Mouse (Mus musculus) limb, embryonic 11.5 days (tissue): Measurements from ENCODE around the gene Ephb3. TPM values are rescaled to one million over a fixed set of nuclear protein-coding genes. Genes with fewer than 3 reads are reported as not detected.

ENCODE experiments used
- ATAC-seq: fragments of 200-750 bp; cut with Nextera tagmentation; 2 replicates; pipeline ENCODE4 v1.8.0; 2017; ENCODE audit warnings: low read depth; ENCODE audit not compliant: insufficient number of reproducible peaks, low FRiP score, low TSS enrichment
- DNase-seq: peaks from one replicate; pipeline ENCODE4 v3.0.0-alpha.2; 2015; ENCODE audit warnings: low spot score
- H3K27ac ChIP-seq: fragments of 300-500 bp; sonication (generic); replicated peaks from 2 replicates; pipeline ENCODE4 v1.5.1; 2014; ENCODE audit warnings: low read depth, mild to moderate bottlenecking, low read length
- H3K27me3 ChIP-seq: fragments of 300-500 bp; sonication (generic); 2 replicates; pipeline ENCODE4 v1.6.1; 2014; ENCODE audit warnings: mild to moderate bottlenecking, low read length, mixed read lengths; ENCODE audit not compliant: control insufficient read depth, insufficient read depth
- H3K36me3 ChIP-seq: fragments of 300-500 bp; sonication (generic); 2 replicates; pipeline ENCODE4 v1.6.1; 2014; ENCODE audit warnings: mild to moderate bottlenecking, low read length, moderate library complexity, mixed read lengths; ENCODE audit not compliant: control insufficient read depth, insufficient read depth
- H3K4me1 ChIP-seq: fragments of 300-500 bp; sonication (generic); 2 replicates; pipeline ENCODE4 v1.6.1; 2014; ENCODE audit warnings: low read length, mixed read lengths; ENCODE audit not compliant: control insufficient read depth, insufficient read depth
- H3K4me2 ChIP-seq: fragments of 300-500 bp; sonication (generic); 2 replicates; pipeline ENCODE4 v1.6.1; 2014; ENCODE audit warnings: low read depth, mild to moderate bottlenecking, moderate library complexity; ENCODE audit not compliant: severe bottlenecking
- H3K4me3 ChIP-seq: fragments of 300-500 bp; sonication (generic); 2 replicates; pipeline ENCODE4 v1.5.1; 2014; ENCODE audit warnings: low read depth, low read length
- H3K9ac ChIP-seq: fragments of 300-500 bp; sonication (generic); 2 replicates; pipeline ENCODE4 v1.6.1; 2014; ENCODE audit warnings: mild to moderate bottlenecking, low read length
- H3K9me3 ChIP-seq: fragments of 300-500 bp; sonication (generic); 2 replicates; pipeline ENCODE4 v1.6.1; 2016; ENCODE audit warnings: low read length; ENCODE audit not compliant: control insufficient read depth
- WGBS: fragments of 180-500 bp; shearing (Covaris S2); extraction: QIAGEN DNeasy Blood & Tissue Kit; methylation state at CpG from one replicate; pipeline ENCODE4 v1.1.7; 2014; 5-methylcytosine and 5-hydroxymethylcytosine counted together
- polyA plus RNA-seq: library from polyadenylated mRNA; unstranded; fragments of >200 nt; fragmentation: Nextera tagmentation; extraction: Ambion mirVana; gene quantifications from 2 replicates; pipeline ENCODE4 v1.2.1, GENCODE M21; 2014

Gene Ephb3
- polyA plus RNA-seq, 1 experiment from 2014 or later: 33.1 TPM

DNA sequence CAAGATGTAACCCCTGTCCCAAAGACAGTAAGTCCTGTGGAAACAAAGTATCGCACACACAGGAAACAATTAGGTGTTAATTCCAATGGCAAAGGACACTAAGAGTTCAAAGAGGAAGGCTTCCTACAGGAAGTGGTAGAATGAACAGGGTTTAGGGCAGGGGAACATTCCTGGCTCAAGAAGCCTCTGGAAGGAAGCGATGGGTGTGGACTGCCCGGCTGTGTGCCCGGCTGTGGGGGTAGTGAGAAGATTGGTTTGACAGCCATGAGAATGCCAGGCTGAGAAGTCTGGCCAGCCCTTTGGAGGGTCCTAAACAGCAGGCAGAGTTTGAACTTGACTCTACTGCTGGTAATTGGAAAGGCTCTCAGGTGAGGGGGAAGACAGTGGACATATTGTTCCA, 15.1 kb downstream of the Ephb3 start:
- DNase-seq (no peak), ATAC-seq (no peak)
- Histone ChIP-seq H3K9ac (no peak overlapping the region), H3K4me1 (peaks cover 25% of the 10 kb centered on the region), H3K36me3 (peaks cover 48% of the 10 kb centered on the region), H3K4me3 (no peak overlapping the region), H3K9me3 (no peaks in the 10 kb centered on the region), H3K27ac (no peak overlapping the region), H3K4me2 (no peak overlapping the region), H3K27me3 (no peaks in the 10 kb centered on the region)
- WGBS: 89% methylated on average over 4 of the region's 4 CpGs

DNA sequence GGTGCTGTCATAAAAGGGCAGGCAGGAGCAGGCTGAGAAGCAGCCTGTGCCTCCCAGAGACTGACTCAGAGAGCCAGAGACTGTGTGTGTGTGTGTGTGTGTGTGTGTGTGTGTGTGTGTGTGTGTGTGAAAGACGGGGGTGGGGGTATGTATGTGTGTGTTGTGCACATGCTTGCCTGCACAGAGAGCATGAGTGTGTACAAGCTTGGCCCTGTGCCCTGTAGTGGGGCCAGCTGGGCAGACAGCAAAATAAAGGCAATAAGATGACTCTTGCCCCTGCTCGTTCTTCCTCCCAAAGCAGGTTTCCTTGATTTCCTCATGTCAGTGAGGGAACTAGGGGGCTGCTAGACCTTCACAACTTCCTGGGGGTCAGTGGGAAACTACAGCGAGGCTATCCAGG, 18.5 kb downstream of the Ephb3 start:
- peaks cover 37% of the 10 kb centered on the region for H3K36me3 ChIP-seq
- H3K27me3 ChIP-seq: no peaks in the 10 kb centered on the region
- peaks cover 8% of the 10 kb centered on the region; the same call in 1 of the 2 replicates for H3K4me1 ChIP-seq
- no peak overlapping the region for H3K9ac ChIP-seq
- WGBS: 78% methylated on average over 3 of the region's 3 CpGs
- H3K4me2 ChIP-seq: no peak overlapping the region
- H3K27ac ChIP-seq: no peak overlapping the region
- no peak for ATAC-seq
- no peaks in the 10 kb centered on the region for H3K9me3 ChIP-seq
- no peak overlapping the region for H3K4me3 ChIP-seq
- no peak for DNase-seq

DNA sequence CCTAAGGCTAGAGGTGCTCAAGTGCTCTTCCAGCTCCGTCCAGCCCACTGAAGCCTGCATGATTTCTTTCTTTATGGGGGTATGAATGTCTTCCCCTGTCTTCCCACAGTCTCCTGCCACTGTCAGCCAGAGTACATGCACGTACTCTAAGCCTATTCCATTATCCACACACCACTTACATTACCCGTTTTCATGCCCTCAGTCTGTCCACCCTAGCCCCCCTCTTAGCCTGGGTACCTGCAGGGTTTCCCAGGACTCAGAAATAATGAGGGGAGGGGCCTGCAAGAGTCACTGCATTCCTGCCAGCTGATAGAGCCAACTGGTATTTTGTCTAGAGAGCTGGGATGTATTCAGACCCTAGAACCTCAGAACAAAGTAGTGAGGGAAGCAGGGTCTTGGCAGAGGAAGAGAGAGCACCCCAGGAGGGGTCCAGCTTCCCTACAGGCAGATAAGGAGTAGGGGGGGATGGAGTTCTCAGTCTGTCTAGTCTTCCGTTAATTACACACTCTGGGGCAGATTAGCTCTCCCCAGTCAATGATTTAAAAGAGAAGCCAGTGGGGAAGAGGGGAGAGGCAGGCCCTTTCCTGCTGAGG, 20.2 kb downstream of the Ephb3 start:
- peaks cover 8% of the 10 kb centered on the region; the same call in 1 of the 2 replicates for H3K4me1 ChIP-seq
- DNase-seq (no peak), ATAC-seq (peak; percentile 24; the same call in 1 of the 2 replicates)
- no peaks in the 10 kb centered on the region for H3K9me3 ChIP-seq
- H3K27me3 ChIP-seq: no peaks in the 10 kb centered on the region
- H3K27ac ChIP-seq: no peak overlapping the region
- H3K4me3 ChIP-seq: no peak overlapping the region
- H3K36me3 ChIP-seq: peaks cover 25% of the 10 kb centered on the region
- 49% methylated on average over 4 of the region's 4 CpGs for WGBS
- H3K4me2 ChIP-seq: no peak overlapping the region
- H3K9ac ChIP-seq: no peak overlapping the region

DNA sequence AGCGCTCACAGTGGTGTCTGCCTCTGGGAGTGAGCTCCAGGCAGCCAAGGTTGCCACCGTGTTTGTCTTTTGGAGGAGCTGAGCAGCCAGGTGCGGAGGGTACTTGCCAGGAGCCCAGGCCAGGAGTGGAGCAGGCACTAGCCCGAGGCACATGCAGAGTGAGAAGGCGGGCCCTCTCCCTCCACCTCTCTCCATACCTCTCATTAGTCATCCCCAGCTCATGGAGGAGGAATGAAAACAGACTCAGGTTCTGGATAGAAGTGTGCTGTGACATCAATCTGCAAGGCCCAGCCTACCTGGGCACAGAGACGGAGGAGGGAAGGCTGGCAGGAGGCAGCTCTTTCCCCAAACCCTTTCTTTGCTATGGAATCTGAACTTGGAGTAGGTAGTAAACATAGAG, 22.1 kb downstream of the Ephb3 start:
- Histone ChIP-seq H3K9me3 (no peaks in the 10 kb centered on the region), H3K27me3 (no peaks in the 10 kb centered on the region), H3K4me3 (no peak overlapping the region), H3K4me1 (peaks cover 8% of the 10 kb centered on the region; the same call in 1 of the 2 replicates), H3K4me2 (no peak overlapping the region), H3K36me3 (peaks cover 13% of the 10 kb centered on the region), H3K9ac (no peak overlapping the region), H3K27ac (0 out of 2 replicates have a peak overlapping the region, but pooled peaks have one; percentile 49)
- WGBS: 76% methylated on average over 6 of the region's 6 CpGs
- ATAC-seq: no peak
- DNase-seq: no peak

DNA sequence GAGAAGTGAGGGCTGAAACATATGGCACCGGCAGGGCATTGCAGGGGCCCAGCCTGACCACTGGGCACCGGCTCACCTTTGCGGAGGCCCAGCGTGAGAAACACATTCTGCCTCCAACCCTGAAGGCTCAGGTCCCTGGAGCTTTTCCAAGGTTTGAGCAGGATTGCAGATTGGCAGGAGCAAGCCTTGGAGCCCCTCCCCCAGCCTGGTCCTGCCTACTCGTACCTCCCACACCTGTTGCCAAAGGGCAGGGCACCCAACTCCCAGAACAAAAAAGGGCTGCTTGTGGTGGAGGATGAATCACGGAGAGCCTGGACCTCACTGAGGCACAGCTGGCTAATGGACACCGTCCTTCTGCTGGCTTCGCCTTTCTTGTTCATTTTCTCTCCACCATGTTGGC, 30.6 kb downstream of the Ephb3 start:
- Histone ChIP-seq H3K9ac (no peak overlapping the region), H3K27me3 (no peaks in the 10 kb centered on the region; the same call in 1 of the 2 replicates), H3K4me3 (no peak overlapping the region), H3K4me2 (no peak overlapping the region), H3K4me1 (peaks cover 21% of the 10 kb centered on the region), H3K9me3 (no peaks in the 10 kb centered on the region), H3K27ac (no peak overlapping the region), H3K36me3 (no peaks in the 10 kb centered on the region)
- 67% methylated on average over 8 of the region's 8 CpGs for WGBS
- DNase-seq (no peak), ATAC-seq (no peak)

DNA sequence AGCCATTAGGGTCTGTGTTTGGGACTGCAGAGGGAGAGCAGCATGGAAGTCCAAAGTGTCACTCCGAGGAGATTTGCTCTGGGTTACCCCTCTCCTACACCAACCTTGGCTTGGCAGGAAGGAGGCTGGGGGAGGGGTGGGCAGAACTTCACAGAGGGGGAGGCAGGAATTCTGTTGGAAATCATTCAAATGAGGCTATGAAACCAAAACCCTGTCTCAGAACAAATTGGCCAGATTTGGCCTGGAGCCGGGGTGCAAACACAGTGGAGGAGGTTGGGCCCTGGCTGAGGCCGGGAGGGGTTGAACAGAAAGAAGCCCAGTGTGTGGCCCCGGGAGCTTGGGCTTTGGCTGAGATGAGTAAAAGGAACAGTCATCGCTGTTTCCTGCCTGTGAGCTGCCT, 34.2 kb downstream of the Ephb3 start:
- Histone ChIP-seq H3K4me2 (no peak overlapping the region), H3K36me3 (no peaks in the 10 kb centered on the region), H3K4me1 (peaks cover 52% of the 10 kb centered on the region), H3K27ac (peak overlapping the region; percentile 42; the same call in 1 of the 2 replicates), H3K27me3 (no peaks in the 10 kb centered on the region; the same call in 1 of the 2 replicates), H3K4me3 (no peak overlapping the region), H3K9ac (no peak overlapping the region), H3K9me3 (no peaks in the 10 kb centered on the region)
- no peak for ATAC-seq
- WGBS: 11% methylated on average over 5 of the region's 5 CpGs
- no peak for DNase-seq

DNA sequence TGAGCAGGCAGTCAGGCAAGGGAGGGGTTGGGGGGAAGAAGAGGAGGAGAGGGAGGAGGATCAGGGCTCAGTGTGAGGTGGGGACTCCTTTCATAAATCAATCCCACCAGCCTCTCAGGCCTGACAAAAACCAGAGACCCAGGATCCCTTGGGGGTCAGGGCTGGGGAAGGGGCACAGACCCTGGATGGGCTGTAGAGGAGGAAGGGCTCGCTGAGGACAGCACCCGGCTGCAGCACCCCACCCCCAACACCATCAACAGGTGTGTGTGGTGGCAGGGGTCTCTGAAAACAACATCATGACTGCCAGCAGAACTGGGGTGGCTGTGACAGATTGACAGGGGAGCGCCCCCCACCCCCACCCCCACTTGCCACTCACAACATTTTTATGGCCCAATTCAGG, 36.0 kb downstream of the Ephb3 start:
- no peaks in the 10 kb centered on the region for H3K36me3 ChIP-seq
- ATAC-seq (peak; percentile 55), DNase-seq (peak; percentile 60)
- H3K4me3 ChIP-seq: no peak overlapping the region
- H3K27ac ChIP-seq: peak overlapping the region; percentile 51
- H3K9me3 ChIP-seq: no peaks in the 10 kb centered on the region
- WGBS: 6% methylated on average over 2 of the region's 3 CpGs
- no peak overlapping the region for H3K9ac ChIP-seq
- no peaks in the 10 kb centered on the region; the same call in 1 of the 2 replicates for H3K27me3 ChIP-seq
- peak overlapping the region; percentile 3; the same call in 1 of the 2 replicates for H3K4me2 ChIP-seq
- H3K4me1 ChIP-seq: peaks cover 61% of the 10 kb centered on the region

DNA sequence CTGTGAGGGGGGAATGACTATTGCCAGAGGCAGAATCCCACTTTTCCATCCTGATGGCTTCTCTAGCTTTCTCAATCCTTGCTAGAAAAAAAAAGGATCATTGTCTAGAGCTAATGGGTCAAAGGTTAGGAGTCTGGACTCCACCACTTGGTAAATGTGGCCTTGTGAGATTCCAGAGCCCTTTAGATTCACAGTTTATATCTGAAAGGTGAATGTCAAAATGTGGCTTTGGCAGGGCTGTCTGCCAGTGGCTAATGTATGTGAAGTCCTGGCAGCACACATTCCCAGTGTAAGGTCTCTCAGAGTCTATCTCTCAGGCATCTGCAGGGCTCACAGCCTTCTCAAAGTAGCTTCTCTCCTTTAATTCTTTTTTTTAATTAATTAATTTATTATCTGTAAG, 36.5 kb downstream of the Ephb3 start:
- ATAC-seq (no peak), DNase-seq (no peak)
- Histone ChIP-seq H3K27me3 (no peaks in the 10 kb centered on the region; the same call in 1 of the 2 replicates), H3K27ac (peak overlapping the region; percentile 51), H3K9ac (no peak overlapping the region), H3K36me3 (no peaks in the 10 kb centered on the region), H3K4me1 (peaks cover 66% of the 10 kb centered on the region), H3K4me2 (peak overlapping the region; percentile 3; the same call in 1 of the 2 replicates), H3K4me3 (no peak overlapping the region), H3K9me3 (no peaks in the 10 kb centered on the region)

DNA sequence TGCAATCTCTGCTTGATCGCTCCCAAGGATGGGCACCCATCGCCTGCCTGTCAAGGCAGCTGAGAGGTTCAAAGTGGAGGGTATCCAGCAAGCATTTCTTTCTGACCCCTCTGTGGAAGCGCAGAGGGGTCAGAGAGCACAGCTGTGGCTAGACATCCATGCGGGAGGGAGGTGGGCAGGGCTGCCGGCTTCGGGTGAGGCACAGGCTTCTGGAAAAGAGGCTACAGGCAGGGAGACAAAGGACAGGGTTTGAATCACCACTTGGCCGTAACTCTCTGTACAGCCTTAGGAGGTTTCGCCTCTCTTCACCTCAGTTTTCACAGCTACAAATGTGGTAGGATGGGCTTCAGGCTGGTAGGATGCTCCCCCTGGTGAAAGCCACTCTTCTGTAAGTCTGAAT, 38.4 kb downstream of the Ephb3 start:
- DNase-seq: no peak
- peaks cover 84% of the 10 kb centered on the region for H3K4me1 ChIP-seq

More for the DNA sequence above, 38.4 kb downstream of the Ephb3 start:
- no peaks in the 10 kb centered on the region for H3K36me3 ChIP-seq
- no peak overlapping the region; the same call in 1 of the 2 replicates for H3K4me2 ChIP-seq
- no peak for ATAC-seq
- no peak overlapping the region for H3K4me3 ChIP-seq
- no peaks in the 10 kb centered on the region; the same call in 1 of the 2 replicates for H3K27me3 ChIP-seq
- no peaks in the 10 kb centered on the region for H3K9me3 ChIP-seq
- peak overlapping the region; percentile 43 for H3K9ac ChIP-seq
- WGBS: 18% methylated on average over 8 of the region's 8 CpGs
- H3K27ac ChIP-seq: no peak overlapping the region
